Mouse (Mus musculus) CH12F3 (cell line): Measurements from ENCODE around the gene Slit2.

Source experiments
- in situ Hi-C: fragments of 300-500 bp; cut with MboI; formaldehyde crosslinking; loops from 2 replicates; pipeline ENCODE4 v1.14.3; 2020; ENCODE audit warnings: low sequenced_read_pairs

Slit2 gene

GRCm38 (mm10) chr5:48349309-48349708, 366.4 kb downstream of the Slit2 start:
- in situ Hi-C loops = no loop called here
